Mouse (Mus musculus) midbrain, embryonic 16.5 days (tissue): ENCODE data around the gene Olfr480. TPM values are rescaled to one million over a fixed set of nuclear protein-coding genes. Genes with fewer than 3 reads are reported as not detected.

ENCODE experiments used
- ATAC-seq: fragments of 200-750 bp; cut with Nextera tagmentation; 2 replicates; pipeline ENCODE4 v1.8.0; 2017; ENCODE audit warnings: moderate TSS enrichment
- H3K27ac ChIP-seq: fragments of 300-500 bp; sonication (generic); 2 replicates; pipeline ENCODE4 v1.5.1; 2014; ENCODE audit warnings: mild to moderate bottlenecking, low read length, mixed read lengths
- H3K27me3 ChIP-seq: fragments of 300-500 bp; sonication (generic); 2 replicates; pipeline ENCODE4 v1.6.1; 2014; ENCODE audit warnings: low read depth, low read length, mixed read lengths; ENCODE audit not compliant: control insufficient read depth, insufficient read depth
- H3K36me3 ChIP-seq: fragments of 300-500 bp; sonication (generic); 2 replicates; pipeline ENCODE4 v1.6.1; 2014; ENCODE audit warnings: mild to moderate bottlenecking, low read length, moderate library complexity, mixed read lengths; ENCODE audit not compliant: control insufficient read depth, insufficient read depth
- H3K4me1 ChIP-seq: fragments of 300-500 bp; sonication (generic); 2 replicates; pipeline ENCODE4 v1.6.1; 2014; ENCODE audit warnings: mild to moderate bottlenecking, low read length, mixed read lengths; ENCODE audit not compliant: control insufficient read depth, insufficient read depth
- H3K4me2 ChIP-seq: fragments of 300-500 bp; sonication (generic); 2 replicates; pipeline ENCODE4 v1.6.1; 2014; ENCODE audit warnings: mild to moderate bottlenecking, low read length, mixed read lengths
- H3K4me3 ChIP-seq: fragments of 300-500 bp; sonication (generic); 2 replicates; pipeline ENCODE4 v1.5.1; 2014; ENCODE audit warnings: low read depth, mild to moderate bottlenecking, low read length, moderate library complexity, mixed read lengths
- H3K9ac ChIP-seq: fragments of 300-500 bp; sonication (generic); 2 replicates; pipeline ENCODE4 v1.6.1; 2014; ENCODE audit warnings: low read depth, low read length, mixed read lengths
- H3K9me3 ChIP-seq: fragments of 300-500 bp; sonication (generic); replicated peaks from 2 replicates; pipeline ENCODE4 v1.6.1; 2014; ENCODE audit warnings: mild to moderate bottlenecking, low read length, mixed read lengths; ENCODE audit not compliant: control insufficient read depth, poor library complexity, severe bottlenecking
- WGBS: fragments of 180-500 bp; shearing (Covaris S2); extraction: QIAGEN DNeasy Blood & Tissue Kit; methylation state at CpG from one replicate; pipeline ENCODE4 v1.1.7; 2014; 5-methylcytosine and 5-hydroxymethylcytosine counted together
- polyA plus RNA-seq: library from polyadenylated mRNA; unstranded; fragments of >200 nt; fragmentation: Nextera tagmentation; extraction: Ambion mirVana; gene quantifications from 2 replicates; pipeline ENCODE4 v1.2.1, GENCODE M21; 2015

Olfr480 gene
- not detected in 2 replicates for polyA plus RNA-seq

- H3K4me1 ChIP-seq = no peaks in the 10 kb centered on the region
These were observed at the start of gene Olfr480 for GRCm38 (mm10) chr7:108067246-108067645. Olfr480 (minus strand) TSS chr7:108067346.

GRCm38 (mm10) chr7:108100549-108100948, 33.4 kb upstream of the Olfr480 start, which contains the start of gene Olfr483:
Olfr483 (plus strand) TSS chr7:108100849.
- Histone ChIP-seq H3K4me1 (no peaks in the 10 kb centered on the region), H3K27me3 (no peaks in the 10 kb centered on the region), H3K9me3 (no peaks in the 10 kb centered on the region), H3K9ac (no peak within 1 kb of the TSS), H3K27ac (no peak within 1 kb of the TSS), H3K4me2 (no peak within 1 kb of the TSS), H3K4me3 (no peak within 1 kb of the TSS), H3K36me3 (no peaks in the 10 kb centered on the region)
- ATAC-seq = no peak
- WGBS = 95% methylated on average over 1 of the region's 1 CpGs

More at GRCm38 (mm10) chr7:108067246-108067645, at the start of gene Olfr480:
- H3K4me2 ChIP-seq = no peak within 1 kb of the TSS
- H3K27ac ChIP-seq = no peak within 1 kb of the TSS
- H3K27me3 ChIP-seq = no peaks in the 10 kb centered on the region
- no peaks in the 10 kb centered on the region for H3K9me3 ChIP-seq
- no peak within 1 kb of the TSS for H3K4me3 ChIP-seq
- WGBS = 93% methylated on average over 1 of the region's 1 CpGs
- ATAC-seq = no peak
- no peaks in the 10 kb centered on the region for H3K36me3 ChIP-seq
- H3K9ac ChIP-seq = no peak within 1 kb of the TSS

GRCm38 (mm10) chr7:108097486-108097885, 30.3 kb upstream of the Olfr480 start, which contains the start of gene Olfr482:
Olfr482 (minus strand) TSS chr7:108097586.
- no peak within 1 kb of the TSS for H3K4me3 ChIP-seq
- H3K9ac ChIP-seq = no peak within 1 kb of the TSS
- no peaks in the 10 kb centered on the region for H3K4me1 ChIP-seq
- no peaks in the 10 kb centered on the region for H3K9me3 ChIP-seq
- H3K27me3 ChIP-seq = no peaks in the 10 kb centered on the region
- no peaks in the 10 kb centered on the region for H3K36me3 ChIP-seq
- no peak within 1 kb of the TSS for H3K4me2 ChIP-seq
- 84% methylated on average over 1 of the region's 1 CpGs for WGBS
- no peak for ATAC-seq
- no peak within 1 kb of the TSS for H3K27ac ChIP-seq

DNA sequence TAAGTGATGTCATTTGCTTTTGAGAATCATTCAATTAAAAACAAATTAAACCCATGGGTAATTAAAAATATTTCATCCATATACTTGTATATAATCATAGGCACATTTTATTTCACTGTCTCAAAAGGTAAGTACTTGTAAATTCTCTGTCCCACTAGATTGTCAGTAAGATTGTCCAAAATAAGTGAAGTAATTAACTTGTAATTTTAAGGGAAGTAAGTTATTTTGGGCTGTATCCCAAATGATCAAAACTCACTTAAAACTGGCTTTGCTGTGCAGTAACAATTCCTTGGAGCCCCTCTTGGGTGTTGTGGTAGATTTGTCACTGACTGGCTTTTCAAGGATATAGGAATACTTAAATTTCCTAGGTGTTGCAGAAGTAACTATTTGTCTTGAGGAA, 12.4 kb upstream of the Olfr480 start, which contains the start of gene Olfr481:
TSS of gene Olfr481 (plus strand) at position 301 of the 400 bp plus-strand sequence.
- Histone ChIP-seq H3K4me3 (no peak within 1 kb of the TSS), H3K9ac (no peak within 1 kb of the TSS), H3K4me2 (no peak within 1 kb of the TSS), H3K4me1 (no peaks in the 10 kb centered on the region), H3K9me3 (no peaks in the 10 kb centered on the region), H3K36me3 (no peaks in the 10 kb centered on the region), H3K27ac (no peak within 1 kb of the TSS), H3K27me3 (no peaks in the 10 kb centered on the region)
- ATAC-seq = no peak

GRCm38 (mm10) chr7:108050393-108050792, 16.8 kb downstream of the Olfr480 start, which contains the start of gene Olfr479:
Olfr479 (plus strand) TSS chr7:108050693.
- Histone ChIP-seq H3K27ac (no peak within 1 kb of the TSS), H3K27me3 (no peaks in the 10 kb centered on the region), H3K4me1 (no peaks in the 10 kb centered on the region), H3K4me3 (no peak within 1 kb of the TSS), H3K36me3 (no peaks in the 10 kb centered on the region), H3K4me2 (no peak within 1 kb of the TSS), H3K9ac (no peak within 1 kb of the TSS), H3K9me3 (no peaks in the 10 kb centered on the region)
- WGBS = 91% methylated on average over 2 of the region's 2 CpGs
- no peak for ATAC-seq

DNA sequence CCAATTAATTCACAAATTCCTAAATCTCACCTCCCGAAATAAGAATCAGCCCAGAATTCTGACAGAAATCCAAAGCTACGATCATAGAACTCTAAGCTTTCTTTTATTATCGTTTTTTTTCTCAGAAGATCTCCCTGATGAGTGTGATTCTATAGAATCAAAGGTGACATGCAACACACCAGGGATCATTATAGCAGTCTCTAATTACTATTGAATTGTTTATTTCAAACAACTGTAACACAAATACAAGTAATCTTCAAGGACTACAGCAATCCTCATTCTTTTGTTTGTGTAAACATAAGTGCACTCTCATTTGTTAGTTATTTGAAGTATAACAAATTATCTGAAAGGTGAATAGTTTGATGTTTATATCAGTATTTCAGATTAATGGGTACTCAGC, 33.3 kb downstream of the Olfr480 start, which contains the start of gene Olfr478:
TSS of gene Olfr478 (minus strand) at position 101 of the 400 bp plus-strand sequence.
- Histone ChIP-seq H3K36me3 (no peaks in the 10 kb centered on the region), H3K4me1 (no peaks in the 10 kb centered on the region), H3K27me3 (no peaks in the 10 kb centered on the region), H3K9ac (no peak within 1 kb of the TSS), H3K4me3 (no peak within 1 kb of the TSS), H3K9me3 (no peaks in the 10 kb centered on the region), H3K4me2 (no peak within 1 kb of the TSS), H3K27ac (no peak within 1 kb of the TSS)
- WGBS = 83% methylated on average over 3 of the region's 3 CpGs
- no peak for ATAC-seq

Other genes with a start within 250 kb of the Olfr480 start
- not detected in 2 replicates for gene Olfr469, start 241.8 kb downstream of the Olfr480 start, polyA plus RNA-seq
- gene Olfr470, start 219.9 kb downstream of the Olfr480 start, polyA plus RNA-seq = not detected in 2 replicates
- gene Olfr472, start 169.4 kb downstream of the Olfr480 start, polyA plus RNA-seq = not detected in 2 replicates
- gene Olfr473, start 136.9 kb downstream of the Olfr480 start, polyA plus RNA-seq = not detected in 2 replicates
- not detected in 2 replicates for gene Olfr474, start 112.7 kb downstream of the Olfr480 start, polyA plus RNA-seq
- not detected in 2 replicates for gene Olfr476, start 102.5 kb downstream of the Olfr480 start, polyA plus RNA-seq
- not detected in 2 replicates for gene Olfr477, start 80.7 kb downstream of the Olfr480 start, polyA plus RNA-seq
- gene Olfr478, start 33.4 kb downstream of the Olfr480 start, polyA plus RNA-seq = not detected in 2 replicates
- gene Olfr479, start 16.7 kb downstream of the Olfr480 start, polyA plus RNA-seq = not detected in 2 replicates
- not detected in 2 replicates for gene Olfr481, start 12.5 kb upstream of the Olfr480 start, polyA plus RNA-seq
- 0.08 and 0.10 TPM in 2 replicates for gene Olfr482, start 30.2 kb upstream of the Olfr480 start, polyA plus RNA-seq
- gene Olfr483, start 33.5 kb upstream of the Olfr480 start, polyA plus RNA-seq = not detected in 2 replicates
- gene Olfr484, start 60.1 kb upstream of the Olfr480 start, polyA plus RNA-seq = not detected in 2 replicates
- gene Olfr485, start 92.5 kb upstream of the Olfr480 start, polyA plus RNA-seq = not detected in 2 replicates
- gene Olfr486, start 105.4 kb upstream of the Olfr480 start, polyA plus RNA-seq = not detected in 2 replicates
- gene Olfr487, start 147.3 kb upstream of the Olfr480 start, polyA plus RNA-seq = not detected in 2 replicates
- not detected in 2 replicates for gene Olfr488, start 191.0 kb upstream of the Olfr480 start, polyA plus RNA-seq
- gene Olfr490, start 221.6 kb upstream of the Olfr480 start, polyA plus RNA-seq = not detected in 2 replicates
- gene Olfr491, start 246.1 kb upstream of the Olfr480 start, polyA plus RNA-seq = not detected in 2 replicates